Mouse (Mus musculus): ENCODE results near the gene Efhc1.

DNA sequence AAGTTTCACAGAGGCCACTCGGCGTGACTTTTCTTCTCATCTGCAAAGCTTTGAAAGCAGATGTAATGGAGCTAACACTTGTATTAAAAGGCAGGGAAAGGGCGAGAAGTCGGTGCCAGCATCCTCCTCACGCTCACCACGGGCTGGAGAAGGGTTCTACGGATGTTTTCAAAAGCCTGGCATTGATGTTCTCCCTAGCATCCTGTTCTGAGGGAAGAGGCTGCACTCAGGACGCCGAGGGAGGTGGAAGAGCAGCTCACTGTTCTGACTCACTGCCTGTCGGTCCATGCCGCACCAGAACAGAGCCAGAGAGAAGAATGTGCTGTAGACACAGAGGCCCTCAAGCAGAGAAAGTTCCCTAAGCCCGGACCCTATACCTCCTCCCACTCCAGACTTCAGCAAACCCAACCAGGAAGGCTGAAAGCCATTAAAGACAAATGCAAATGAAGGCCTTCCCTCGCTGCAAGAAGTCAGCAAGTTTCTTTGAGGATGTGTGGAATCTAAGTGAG lies 46.5 kb downstream of the Efhc1 start:
- TF ChIP-seq POLR2A (IDR thresholded peaks at IDR 0.05; ENCODE audit: extremely low read depth, insufficient read depth, low read length) (no peak), CTCF (IDR thresholded peaks at IDR 0.05; ENCODE audit: extremely low read depth, insufficient read depth, low read length) (no peak)

Measured in cortical plate, adult 2 months (tissue).